Mouse (Mus musculus) olfactory bulb, adult 2 months (tissue): ENCODE results near the gene Blcap. TPM values are rescaled to one million over a fixed set of nuclear protein-coding genes. Genes with fewer than 3 reads are reported as not detected.
"Not testable (repeated sequence)": the region's sequence is repeated elsewhere in the genome, so short reads cannot be mapped to it uniquely, and the experiment has no call there.

ENCODE experiments used
- H3K27ac ChIP-seq: fragments of 200-500 bp; 2 replicates; pipeline ENCODE4 v1.5.1; 2012; ENCODE audit warnings: low read depth, low read length; ENCODE audit not compliant: insufficient read depth
- H3K4me1 ChIP-seq: fragments of 200-500 bp; 2 replicates; pipeline ENCODE4 v1.6.1; 2012; ENCODE audit warnings: low read length; ENCODE audit not compliant: control insufficient read depth, insufficient read depth
- H3K4me3 ChIP-seq: fragments of 200-500 bp; 2 replicates; pipeline ENCODE4 v1.5.1; 2012; ENCODE audit warnings: mild to moderate bottlenecking, low read depth, low read length, moderate library complexity; ENCODE audit not compliant: insufficient read depth
- CTCF ChIP-seq: fragments of 200-500 bp; IDR thresholded peaks from 2 replicates; pipeline ENCODE4 v1.5.1; 2012; ENCODE audit warnings: low read depth, mild to moderate bottlenecking, low read length, moderate library complexity; ENCODE audit not compliant: insufficient read depth
- POLR2A ChIP-seq: fragments of 200-500 bp; IDR thresholded peaks from 2 replicates; pipeline ENCODE4 v1.6.1; 2012; ENCODE audit warnings: mild to moderate bottlenecking, low read depth, low read length, moderate library complexity; ENCODE audit not compliant: insufficient read depth
- WGBS: fragments of 180-500 bp; shearing (Covaris S2); methylation state at CpG from one replicate; pipeline ENCODE4 v1.1.7; 2018; 5-methylcytosine and 5-hydroxymethylcytosine counted together
- polyA plus RNA-seq: library from polyadenylated mRNA; stranded (reverse); fragments of >200 nt; gene quantifications from 2 replicates; pipeline ENCODE4 v1.2.4, GENCODE M21; 2012; ENCODE audit warnings: low replicate concordance; ENCODE audit not compliant: missing spikeins, insufficient read depth, insufficient read length

Gene Blcap
- polyA plus RNA-seq = not detected in 2 replicates

- 11% methylated on average over 6 of the region's 6 CpGs for WGBS
- no peak for TF ChIP-seq CTCF
- TF ChIP-seq POLR2A = no peak
- peaks cover 10% of the 10 kb centered on the region for H3K4me1 ChIP-seq
- H3K27ac ChIP-seq = no peak within 1 kb of the TSS
- no peak within 1 kb of the TSS for H3K4me3 ChIP-seq
Measured at GRCm38 (mm10) chr2:157571224-157571832, at the start of gene Blcap. Blcap (minus strand) TSS chr2:157571274.

DNA sequence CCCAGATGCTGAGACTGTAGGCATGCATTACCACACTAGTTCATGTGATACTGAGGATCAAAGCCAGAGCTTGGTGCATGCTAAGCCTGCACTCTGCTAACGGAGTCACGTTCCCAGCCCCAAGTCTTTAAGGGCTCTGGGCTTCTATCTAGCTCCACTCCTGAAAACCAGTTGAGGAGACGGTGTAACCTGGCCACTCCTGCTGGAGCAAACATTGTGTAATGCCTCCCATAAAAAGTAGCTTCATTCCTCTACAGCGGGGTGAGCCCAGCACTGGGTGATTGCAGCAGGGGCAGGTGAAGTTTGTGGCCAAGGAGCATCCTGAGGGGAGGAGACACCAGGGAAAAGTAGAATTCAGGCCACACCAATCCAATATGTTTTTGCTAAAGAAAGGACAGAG lies 47.3 kb upstream of the Blcap start:
- 0 out of 2 replicates have a peak, but pooled peaks cover 3% of the 10 kb centered on the region for H3K4me1 ChIP-seq
- TF ChIP-seq CTCF (no peak), POLR2A (no peak)
- H3K4me3 ChIP-seq = no peak overlapping the region
- 93% methylated on average over 4 of the region's 4 CpGs for WGBS
- no peak overlapping the region for H3K27ac ChIP-seq

- Histone ChIP-seq H3K4me1 (no peaks in the 10 kb centered on the region), H3K4me3 (no peak overlapping the region), H3K27ac (no peak overlapping the region)
- TF ChIP-seq CTCF (no peak), POLR2A (no peak)
- 35% methylated on average over 11 of the region's 11 CpGs for WGBS
Measured at GRCm38 (mm10) chr2:157613997-157614396, 42.9 kb upstream of the Blcap start.

DNA sequence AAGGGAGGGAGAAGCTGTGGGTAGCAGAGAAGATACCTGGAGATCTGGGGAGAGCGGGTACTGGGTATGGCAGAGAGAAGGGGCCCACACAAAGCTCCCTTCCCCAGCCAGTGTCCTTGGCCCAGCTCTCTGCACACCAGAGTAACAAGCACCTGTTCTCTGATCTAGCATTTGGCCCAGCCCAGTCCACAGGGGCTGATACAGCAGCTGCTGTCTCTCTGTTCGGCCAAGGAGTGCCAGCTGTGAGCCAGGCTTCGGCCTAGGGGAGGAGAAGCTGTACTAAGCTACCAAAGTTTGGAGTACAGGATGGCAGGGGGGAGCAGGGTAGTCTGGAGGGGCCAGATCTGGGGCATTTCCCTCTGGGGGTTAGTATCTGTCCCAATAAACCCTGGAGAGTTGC lies 40.7 kb upstream of the Blcap start:
- 77% methylated on average over 3 of the region's 3 CpGs for WGBS
- TF ChIP-seq POLR2A (no peak), CTCF (no peak)
- no peak overlapping the region for H3K4me3 ChIP-seq

GRCm38 (mm10) chr2:157607542-157608236 lies 36.6 kb upstream of the Blcap start:
- TF ChIP-seq POLR2A (no peak), CTCF (no peak)
- 20% methylated on average over 9 of the region's 9 CpGs for WGBS
- peaks cover 16% of the 10 kb centered on the region for H3K4me1 ChIP-seq
- no peak overlapping the region for H3K4me3 ChIP-seq
- no peak overlapping the region for H3K27ac ChIP-seq

More for the DNA sequence above, 40.7 kb upstream of the Blcap start:
- Histone ChIP-seq H3K27ac (no peak overlapping the region), H3K4me1 (peaks cover 10% of the 10 kb centered on the region)

GRCm38 (mm10) chr2:157605025-157605675 lies 34.1 kb upstream of the Blcap start:
- 7% methylated on average over 18 of the region's 18 CpGs for WGBS
- no peak overlapping the region for H3K4me3 ChIP-seq
- peaks cover 16% of the 10 kb centered on the region for H3K4me1 ChIP-seq
- no peak overlapping the region for H3K27ac ChIP-seq
- TF ChIP-seq POLR2A (no peak), CTCF (peak; percentile 96)

GRCm38 (mm10) chr2:157601435-157601839 lies 30.4 kb upstream of the Blcap start:
- Histone ChIP-seq H3K4me1 (peaks cover 3% of the 10 kb centered on the region; the same call in 1 of the 2 replicates), H3K4me3 (no peak overlapping the region), H3K27ac (no peak overlapping the region)
- WGBS = 83% methylated on average over 6 of the region's 6 CpGs
- TF ChIP-seq POLR2A (no peak), CTCF (no peak)

- H3K4me1 ChIP-seq = no peaks in the 10 kb centered on the region
Measured at GRCm38 (mm10) chr2:157596876-157597566, 25.9 kb upstream of the Blcap start.

DNA sequence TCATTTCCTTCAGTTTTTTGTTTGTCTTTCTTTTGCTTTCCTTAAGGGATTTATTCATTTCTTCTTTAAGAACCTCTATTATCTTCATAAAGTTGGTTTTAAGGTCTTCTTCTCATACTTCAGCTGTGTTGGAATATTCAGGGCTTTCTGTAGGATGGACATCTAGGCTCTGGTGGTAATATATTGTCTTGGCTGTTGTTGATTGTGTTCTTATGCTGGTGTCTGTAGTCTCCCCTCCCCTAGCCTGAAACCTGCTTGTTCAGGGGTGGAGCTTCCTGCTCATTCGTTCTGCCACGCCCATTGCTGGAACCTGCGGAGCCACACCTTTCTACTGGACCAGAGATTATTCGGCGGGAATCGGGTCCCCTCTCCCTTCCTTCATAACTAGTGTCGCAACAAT lies 14.3 kb upstream of the Blcap start:
- not testable (repeated sequence) for H3K4me3 ChIP-seq, H3K4me1 ChIP-seq, H3K27ac ChIP-seq
- 36% methylated on average over 7 of the region's 7 CpGs for WGBS

More at GRCm38 (mm10) chr2:157596876-157597566, 25.9 kb upstream of the Blcap start:
- TF ChIP-seq CTCF (no peak), POLR2A (no peak)
- Histone ChIP-seq H3K4me3 (no peak overlapping the region), H3K27ac (no peak overlapping the region)
- 68% methylated on average over 22 of the region's 22 CpGs for WGBS
